Mouse (Mus musculus) midbrain, embryonic 11.5 days (tissue): ENCODE measurements around the gene Klri2. TPM values are rescaled to one million over a fixed set of nuclear protein-coding genes. Genes with fewer than 3 reads are reported as not detected.
"Not testable (repeated sequence)": the region's sequence is repeated elsewhere in the genome, so short reads cannot be mapped to it uniquely, and the experiment has no call there.

ENCODE experiments used
- ATAC-seq: fragments of 200-750 bp; cut with Nextera tagmentation; 2 replicates; pipeline ENCODE4 v1.8.0; 2017; ENCODE audit warnings: moderate TSS enrichment, moderate library complexity; ENCODE audit not compliant: low FRiP score
- DNase-seq: peaks from one replicate; pipeline ENCODE4 v3.0.0; 2015; ENCODE audit warnings: low spot score; ENCODE audit errors: missing footprints
- H3K27ac ChIP-seq: fragments of 300-500 bp; sonication (generic); 2 replicates; pipeline ENCODE4 v1.5.1; 2014; ENCODE audit warnings: low read depth, low read length
- H3K27me3 ChIP-seq: fragments of 300-500 bp; sonication (generic); 2 replicates; pipeline ENCODE4 v1.6.1; 2014; ENCODE audit warnings: mild to moderate bottlenecking, low read length, moderate library complexity, mixed read lengths; ENCODE audit not compliant: control insufficient read depth, insufficient read depth
- H3K36me3 ChIP-seq: fragments of 300-500 bp; sonication (generic); 2 replicates; pipeline ENCODE4 v1.6.1; 2014; ENCODE audit warnings: mild to moderate bottlenecking, low read length, moderate library complexity, mixed read lengths; ENCODE audit not compliant: control insufficient read depth, insufficient read depth
- H3K4me1 ChIP-seq: fragments of 300-500 bp; sonication (generic); 2 replicates; pipeline ENCODE4 v1.6.1; 2014; ENCODE audit warnings: low read length; ENCODE audit not compliant: control insufficient read depth, insufficient read depth
- H3K4me2 ChIP-seq: fragments of 300-500 bp; sonication (generic); 2 replicates; pipeline ENCODE4 v1.6.1; 2014; ENCODE audit warnings: mild to moderate bottlenecking, moderate library complexity
- H3K4me3 ChIP-seq: fragments of 300-500 bp; sonication (generic); 2 replicates; pipeline ENCODE4 v1.5.1; 2014; ENCODE audit warnings: low read depth, low read length
- H3K9ac ChIP-seq: fragments of 300-500 bp; sonication (generic); 2 replicates; pipeline ENCODE4 v1.6.1; 2014; ENCODE audit warnings: low read length
- H3K9me3 ChIP-seq: fragments of 300-500 bp; sonication (generic); 2 replicates; pipeline ENCODE4 v1.6.1; 2016; ENCODE audit warnings: low read length; ENCODE audit not compliant: control insufficient read depth
- WGBS: fragments of 180-500 bp; shearing (Covaris S2); extraction: QIAGEN DNeasy Blood & Tissue Kit; methylation state at CpG from one replicate; pipeline ENCODE4 v1.1.7; 2014; 5-methylcytosine and 5-hydroxymethylcytosine counted together
- polyA plus RNA-seq: library from polyadenylated mRNA; unstranded; fragments of >200 nt; fragmentation: Nextera tagmentation; extraction: Ambion mirVana; gene quantifications from 2 replicates; pipeline ENCODE4 v1.2.1, GENCODE M21; 2014

Klri2 gene
- polyA plus RNA-seq: not detected in 2 replicates

GRCm38 (mm10) chr6:129740069-129740721 lies at the start of gene Klri2:
TSS of gene Klri2 (minus strand) at chr6:129740484.
- no peak for ATAC-seq
- H3K4me2 ChIP-seq: no peak within 1 kb of the TSS
- no peaks in the 10 kb centered on the region for H3K36me3 ChIP-seq
- no peaks in the 10 kb centered on the region for H3K27me3 ChIP-seq
- no peaks in the 10 kb centered on the region for H3K4me1 ChIP-seq
- H3K27ac ChIP-seq: no peak within 1 kb of the TSS
- H3K9me3 ChIP-seq: no peaks in the 10 kb centered on the region
- no peak for DNase-seq
- 62% methylated on average over 2 of the region's 2 CpGs for WGBS
- H3K4me3 ChIP-seq: no peak within 1 kb of the TSS
- no peak within 1 kb of the TSS for H3K9ac ChIP-seq

DNA sequence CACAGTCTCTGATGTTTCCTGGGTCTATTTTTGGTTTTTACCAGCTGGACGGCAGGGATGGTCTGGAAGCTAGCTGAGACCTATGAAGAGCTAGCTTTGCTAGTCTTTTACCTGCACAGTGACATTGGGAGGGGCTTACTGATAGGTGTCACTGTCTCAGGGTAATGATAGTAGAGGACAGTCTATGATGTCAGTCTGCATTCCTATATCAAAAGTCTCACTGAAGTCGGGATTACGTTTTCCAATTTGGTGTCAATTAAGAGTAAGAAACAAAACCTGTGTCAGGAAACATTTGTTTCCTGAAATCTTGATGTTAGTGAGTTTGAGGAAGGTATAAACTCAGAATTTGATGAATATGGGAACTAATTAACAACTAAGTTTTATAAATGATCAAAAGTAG lies 43.9 kb upstream of the Klri2 start, which contains the start of gene Gm156:
Gene Gm156, minus strand, starts transcription at position 101 of the 400 bp plus-strand sequence.
- not testable (repeated sequence) for H3K27me3 ChIP-seq, H3K27ac ChIP-seq, H3K9me3 ChIP-seq, DNase-seq, H3K36me3 ChIP-seq, H3K4me3 ChIP-seq, H3K4me1 ChIP-seq, H3K4me2 ChIP-seq, ATAC-seq, H3K9ac ChIP-seq
- WGBS: 93% methylated on average over 3 of the region's 3 CpGs

DNA sequence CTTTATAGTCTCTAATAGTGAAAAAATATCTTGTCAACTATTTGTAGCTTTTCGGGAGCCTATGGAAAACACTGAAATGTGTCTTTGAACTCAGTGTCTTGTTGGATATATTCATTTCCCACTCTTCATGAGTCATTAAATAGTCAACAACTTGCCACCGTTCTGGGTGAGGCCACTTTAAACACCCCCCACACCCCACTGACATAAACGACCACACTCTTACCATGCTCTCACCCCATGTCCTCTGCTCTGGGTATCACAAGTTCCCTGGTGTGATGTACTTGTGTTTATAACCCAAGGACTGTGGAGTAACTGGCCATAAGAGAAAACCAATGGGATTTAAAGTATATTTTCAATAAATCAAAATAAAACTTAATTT lies 7.4 kb upstream of the Klri2 start:
- Histone ChIP-seq H3K4me2 (no peak overlapping the region), H3K9me3 (no peaks in the 10 kb centered on the region), H3K36me3 (no peaks in the 10 kb centered on the region), H3K4me3 (no peak overlapping the region), H3K9ac (no peak overlapping the region), H3K4me1 (no peaks in the 10 kb centered on the region), H3K27ac (no peak overlapping the region), H3K27me3 (no peaks in the 10 kb centered on the region)
- DNase-seq: no peak
- WGBS: 84% methylated on average over 3 of the region's 3 CpGs
- ATAC-seq: no peak

DNA sequence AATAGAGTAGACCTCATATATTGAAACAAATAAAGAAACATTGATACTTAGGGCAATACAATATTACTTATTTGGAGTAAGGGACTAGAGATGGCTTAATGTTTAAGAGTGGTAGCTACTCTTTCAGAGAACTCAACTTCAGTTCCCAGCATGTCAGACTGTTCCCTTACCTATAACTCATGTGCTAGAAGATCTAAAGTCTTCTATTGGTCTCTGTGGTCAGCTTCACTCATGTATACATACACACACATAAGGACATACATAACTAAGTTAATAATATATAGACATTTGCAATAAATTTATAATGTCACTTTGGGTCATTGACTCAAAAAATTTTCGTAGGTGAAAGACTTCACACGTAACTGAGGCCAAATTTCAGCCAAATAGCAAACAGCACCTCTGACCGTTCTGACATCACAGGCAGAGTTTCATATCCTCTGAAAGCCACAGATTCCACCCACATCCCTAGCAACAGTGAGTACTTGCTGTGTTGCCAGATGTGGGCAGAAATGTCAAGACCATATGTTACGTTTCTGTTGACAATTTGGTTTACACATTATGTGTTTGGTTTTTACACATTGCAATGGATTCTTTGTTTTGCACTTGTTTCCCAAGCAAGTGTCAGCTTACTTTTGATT lies 6.9 kb upstream of the Klri2 start:
- Histone ChIP-seq H3K4me1 (no peaks in the 10 kb centered on the region), H3K27me3 (no peaks in the 10 kb centered on the region), H3K9ac (no peak overlapping the region), H3K27ac (no peak overlapping the region), H3K9me3 (no peaks in the 10 kb centered on the region), H3K4me2 (no peak overlapping the region), H3K4me3 (no peak overlapping the region), H3K36me3 (no peaks in the 10 kb centered on the region)
- ATAC-seq (no peak), DNase-seq (no peak)
- WGBS: 88% methylated on average over 4 of the region's 4 CpGs

DNA sequence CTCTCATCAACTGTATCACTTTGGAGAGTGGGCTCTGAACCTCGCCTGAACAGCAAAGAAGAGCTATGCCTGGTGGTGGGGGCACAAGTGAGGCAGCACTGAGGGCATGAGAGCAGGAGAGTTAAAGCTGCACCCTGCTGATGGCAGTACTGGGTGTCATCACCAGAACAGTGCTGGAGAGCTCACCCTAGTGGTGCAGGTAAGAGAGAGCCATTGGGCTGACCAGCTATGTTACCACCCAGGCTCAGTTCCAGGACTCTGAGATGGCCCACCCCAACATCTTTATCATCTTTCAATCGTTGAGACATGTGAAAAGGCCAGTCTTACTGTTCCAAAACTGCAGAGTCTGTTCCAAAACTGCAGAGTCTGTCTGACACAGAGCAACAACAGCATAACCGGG lies 5.9 kb upstream of the Klri2 start:
- no peaks in the 10 kb centered on the region for H3K27me3 ChIP-seq
- H3K9ac ChIP-seq: no peak overlapping the region
- WGBS: 73% methylated on average over 3 of the region's 3 CpGs
- no peak overlapping the region for H3K27ac ChIP-seq
- no peak overlapping the region for H3K4me3 ChIP-seq
- DNase-seq (no peak), ATAC-seq (no peak)
- H3K4me1 ChIP-seq: no peaks in the 10 kb centered on the region
- no peak overlapping the region for H3K4me2 ChIP-seq
- H3K36me3 ChIP-seq: no peaks in the 10 kb centered on the region
- no peaks in the 10 kb centered on the region for H3K9me3 ChIP-seq

DNA sequence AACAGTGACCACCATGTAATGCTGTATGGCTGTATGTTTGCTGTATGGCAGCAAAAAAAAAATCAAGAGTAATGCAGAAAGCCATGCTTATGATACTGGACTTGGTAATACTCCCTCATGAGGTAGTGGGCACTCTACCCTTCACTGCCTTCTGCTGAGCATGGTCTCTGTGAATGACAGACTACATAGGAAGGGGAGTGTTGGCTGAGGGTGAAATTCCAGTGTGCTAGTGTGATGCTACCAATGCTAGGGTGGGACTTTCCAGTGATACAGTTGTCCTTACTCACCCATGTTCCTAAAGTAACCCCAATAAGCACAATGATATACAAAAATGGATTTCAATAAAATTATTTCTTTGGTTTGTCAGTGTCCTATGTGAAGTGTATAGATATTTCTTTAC lies 3.9 kb downstream of the Klri2 start:
- H3K27me3 ChIP-seq: no peaks in the 10 kb centered on the region
- H3K27ac ChIP-seq: no peak overlapping the region
- H3K36me3 ChIP-seq: no peaks in the 10 kb centered on the region
- DNase-seq (no peak), ATAC-seq (no peak)
- H3K4me1 ChIP-seq: no peaks in the 10 kb centered on the region
- H3K4me2 ChIP-seq: no peak overlapping the region
- no peak overlapping the region for H3K4me3 ChIP-seq
- no peak overlapping the region for H3K9ac ChIP-seq
- H3K9me3 ChIP-seq: no peaks in the 10 kb centered on the region

DNA sequence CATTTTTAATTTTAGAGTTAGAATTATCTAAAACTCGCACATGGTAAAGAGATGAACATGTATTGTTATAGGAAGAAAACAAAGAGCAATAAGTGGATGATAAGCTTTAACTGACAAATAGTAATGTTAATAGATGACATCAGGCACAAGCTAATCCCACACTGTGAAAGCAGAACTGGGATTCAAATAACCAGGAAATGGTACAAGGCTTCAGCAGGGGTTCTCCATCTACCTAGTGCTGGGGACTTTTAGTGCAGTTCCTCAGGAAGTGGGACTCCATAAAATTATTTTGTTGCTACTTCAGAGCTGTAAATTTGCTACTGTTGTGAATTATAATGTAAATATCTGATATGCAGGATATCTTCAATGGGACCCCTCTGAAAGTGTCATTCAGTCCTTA lies 13.0 kb downstream of the Klri2 start:
- no peaks in the 10 kb centered on the region for H3K4me1 ChIP-seq
- no peak for ATAC-seq
- no peaks in the 10 kb centered on the region for H3K9me3 ChIP-seq
- WGBS: 90% methylated on average over 1 of the region's 1 CpGs
- no peak for DNase-seq
- H3K4me2 ChIP-seq: no peak overlapping the region
- H3K36me3 ChIP-seq: no peaks in the 10 kb centered on the region
- H3K9ac ChIP-seq: no peak overlapping the region
- H3K27me3 ChIP-seq: no peaks in the 10 kb centered on the region
- no peak overlapping the region for H3K27ac ChIP-seq
- H3K4me3 ChIP-seq: no peak overlapping the region

- no peak overlapping the region for H3K4me3 ChIP-seq
- no peak for ATAC-seq
- no peaks in the 10 kb centered on the region for H3K4me1 ChIP-seq
- 61% methylated on average over 1 of the region's 1 CpGs for WGBS
- H3K27ac ChIP-seq: no peak overlapping the region
- no peak overlapping the region for H3K9ac ChIP-seq
- no peak overlapping the region for H3K4me2 ChIP-seq
- no peaks in the 10 kb centered on the region for H3K27me3 ChIP-seq
- no peak for DNase-seq
- no peaks in the 10 kb centered on the region for H3K9me3 ChIP-seq
- no peaks in the 10 kb centered on the region for H3K36me3 ChIP-seq
Observed at GRCm38 (mm10) chr6:129721390-129721789, 18.9 kb downstream of the Klri2 start.

- no peak for DNase-seq
- Histone ChIP-seq H3K9me3 (no peaks in the 10 kb centered on the region), H3K4me3 (no peak overlapping the region), H3K36me3 (no peaks in the 10 kb centered on the region), H3K9ac (no peak overlapping the region), H3K4me2 (no peak overlapping the region), H3K27ac (no peak overlapping the region), H3K27me3 (no peaks in the 10 kb centered on the region), H3K4me1 (no peaks in the 10 kb centered on the region)
- no peak for ATAC-seq
- 36% methylated on average over 3 of the region's 3 CpGs for WGBS
Observed at GRCm38 (mm10) chr6:129720487-129720886, 19.8 kb downstream of the Klri2 start.
